8 mouse cellular contexts compared by ENCODE assay signal in the genomic region with DNA sequence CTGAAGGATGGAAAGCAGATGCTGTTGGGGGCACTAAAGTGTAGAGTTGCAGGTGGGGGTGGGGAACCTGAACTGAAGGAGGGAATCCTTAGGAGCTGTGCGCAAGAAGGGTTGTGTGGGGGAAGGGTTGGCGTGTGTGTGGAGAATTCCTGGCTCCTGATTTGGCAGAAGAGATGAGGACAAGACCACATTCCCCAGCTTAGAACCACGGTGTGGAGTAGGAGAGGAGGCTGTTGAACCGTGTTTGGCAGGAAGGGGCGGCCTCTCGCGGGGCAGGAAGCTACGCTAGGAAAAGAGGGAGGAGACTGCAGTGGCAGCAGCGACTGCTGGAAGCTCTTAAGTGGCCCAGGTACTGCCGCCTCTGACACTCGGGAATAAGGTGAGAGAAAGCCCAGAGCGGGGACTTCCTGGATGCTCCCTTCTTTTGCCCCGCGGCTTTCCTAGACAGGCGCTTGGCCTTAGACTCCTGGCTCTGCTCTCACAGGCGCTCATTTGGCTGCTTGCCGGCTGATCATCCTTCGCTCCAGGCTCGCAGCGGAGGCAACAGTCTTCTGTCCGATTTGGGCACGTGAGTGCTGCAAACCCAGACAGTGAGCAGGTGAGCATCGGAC. TPM values are rescaled to one million over a fixed set of nuclear protein-coding genes. Genes with fewer than 3 reads are reported as not detected.
DNase-seq lines count a peak whose midpoint lies in the region; ATAC-seq and TF ChIP-seq lines count a peak whose summit lies in the region.

A gene (plus strand): TSS at position 275 of the 611 bp plus-strand sequence.

- WGBS in forebrain, embryonic 16.5 days: 20% methylated on average over 23 of the region's 23 CpGs
- WGBS in hindbrain, embryonic 11.5 days: 17% methylated on average over 22 of the region's 23 CpGs

- H3K9me3 ChIP-seq in ES-E14 (ENCODE audit: control insufficient read depth, insufficient read depth, low read depth, low read length): no peaks in the 10 kb centered on the region
- no peaks in the 10 kb centered on the region for H3K9me3 ChIP-seq in forebrain, embryonic 16.5 days (ENCODE audit: control insufficient read depth, low read length)
- no peaks in the 10 kb centered on the region for H3K9me3 ChIP-seq in hindbrain, embryonic 11.5 days (ENCODE audit: control insufficient read depth, low read length)

- H3K27ac ChIP-seq in ES-E14 (ENCODE audit: insufficient read depth, low read depth, low read length, poor library complexity, severe bottlenecking): no peak within 1 kb of the TSS
- H3K27ac ChIP-seq in forebrain, embryonic 16.5 days (ENCODE audit: low read length): no peak within 1 kb of the TSS
- H3K27ac ChIP-seq in hindbrain, embryonic 11.5 days (ENCODE audit: low read depth, low read length): no peak within 1 kb of the TSS

- no peaks in the 10 kb centered on the region for H3K27me3 ChIP-seq in forebrain, embryonic 16.5 days (replicated peaks; ENCODE audit: control insufficient read depth, insufficient read depth, low read length)
- H3K27me3 ChIP-seq in hindbrain, embryonic 11.5 days (ENCODE audit: control insufficient read depth, insufficient read depth, low read length): no peaks in the 10 kb centered on the region

- peak; percentile 21 for DNase-seq in ES-E14 (ENCODE audit: low read depth, low spot score)
- peak; percentile 47 for DNase-seq in cerebellum, adult 11 months
- peak; percentile 49 for DNase-seq in hindbrain, embryonic 11.5 days (ENCODE audit: low spot score)
- peak; percentile 13 to 24 for DNase-seq in layer of hippocampus, adult 8-10 months (ENCODE audit: low spot score in 2 of 2)
- peak; percentile 20 to 49 for DNase-seq in lung, adult 18-20 months
- DNase-seq in ovary, adult 18-20 months (ENCODE audit: low spot score): peak; percentile 40
- peak; percentile 35 for DNase-seq in thymus, postnatal 4 days

- in situ Hi-C loops in ES-E14 (cut with MboI; ENCODE audit: low sequenced_read_pairs in 2 of 2, unreplicated experiment in 2 of 2): no loop called here

- peak within 1 kb of the TSS; percentile 68; the same call in 1 of the 2 replicates for H3K9ac ChIP-seq in ES-E14 (ENCODE audit: insufficient read depth, low read depth, low read length, poor library complexity, severe bottlenecking)
- peak within 1 kb of the TSS; percentile 60 for H3K9ac ChIP-seq in forebrain, embryonic 16.5 days (replicated peaks; ENCODE audit: low read depth, low read length)
- peak within 1 kb of the TSS; percentile 46; the same call in 1 of the 2 replicates for H3K9ac ChIP-seq in hindbrain, embryonic 11.5 days (ENCODE audit: low read depth, low read length)

- no peaks in the 10 kb centered on the region for H3K36me3 ChIP-seq in ES-E14 (ENCODE audit: control insufficient read depth, insufficient read depth, low read length, poor library complexity, severe bottlenecking)
- H3K36me3 ChIP-seq in forebrain, embryonic 16.5 days (ENCODE audit: control insufficient read depth, insufficient read depth): no peaks in the 10 kb centered on the region
- H3K36me3 ChIP-seq in hindbrain, embryonic 11.5 days (ENCODE audit: control insufficient read depth, insufficient read depth, low read length): no peaks in the 10 kb centered on the region

- H3K4me1 ChIP-seq in ES-E14 (ENCODE audit: control insufficient read depth in 2 of 2, insufficient read depth in 2 of 2, low read length in 2 of 2, poor library complexity in 1 of 2): no peaks in the 10 kb centered on the region
- H3K4me1 ChIP-seq in forebrain, embryonic 16.5 days (replicated peaks; ENCODE audit: control insufficient read depth, insufficient read depth, low read length): no peaks in the 10 kb centered on the region
- H3K4me1 ChIP-seq in hindbrain, embryonic 11.5 days (replicated peaks; ENCODE audit: control insufficient read depth, insufficient read depth, low read length): no peaks in the 10 kb centered on the region

- peak within 1 kb of the TSS; percentile 66 to 71 for H3K4me3 ChIP-seq in ES-E14 (ENCODE audit: insufficient read depth in 1 of 2, low read depth in 1 of 2, low read length in 2 of 2, poor library complexity in 1 of 2, severe bottlenecking in 1 of 2)
- H3K4me3 ChIP-seq in forebrain, embryonic 16.5 days (replicated peaks; ENCODE audit: low read length): peak within 1 kb of the TSS; percentile 57
- H3K4me3 ChIP-seq in hindbrain, embryonic 11.5 days (ENCODE audit: low read depth, low read length): peak within 1 kb of the TSS; percentile 38

- peak; percentile 96 for ATAC-seq in forebrain, embryonic 16.5 days
- ATAC-seq in hindbrain, embryonic 11.5 days (ENCODE audit: low FRiP score): peak; percentile 93

- peak within 1 kb of the TSS; percentile 50 for H3K4me2 ChIP-seq in forebrain, embryonic 16.5 days (ENCODE audit: low read length)
- peak within 1 kb of the TSS; percentile 50 for H3K4me2 ChIP-seq in hindbrain, embryonic 11.5 days (replicated peaks; ENCODE audit: low read depth, low read length)

TF ChIP-seq in ES-E14, 5 proteins besides CTCF, POLR2A, EP300 and RAD21:
- TF ChIP-seq CHD2 (IDR thresholded peaks at IDR 0.05; ENCODE audit: low read depth, low read length) (no peak), HCFC1 (IDR thresholded peaks at IDR 0.05; ENCODE audit: borderline replicate concordance, insufficient read depth, low read length) (no peak), ZC3H11A (IDR thresholded peaks at IDR 0.05; ENCODE audit: borderline replicate concordance, low read depth, low read length) (no peak), MAFK (IDR thresholded peaks at IDR 0.05; ENCODE audit: insufficient read depth, low read depth, low read length) (no peak), ZNF384 (IDR thresholded peaks at IDR 0.05; ENCODE audit: low read depth, low read length) (no peak)

RNA-seq across cellular contexts. Expression of the gene that starts here (rescaled TPM):
- 3.1 and 4.4 TPM in 2 replicates for total RNA-seq in ES-E14 (2012; rRNA removed)
- 23.0 and 24.9 TPM in 2 replicates for polyA plus RNA-seq in forebrain, embryonic 16.5 days (2015; fragmentation: Nextera tagmentation; extraction: Ambion mirVana)
- polyA plus RNA-seq in hindbrain, embryonic 11.5 days (2014; fragmentation: Nextera tagmentation; extraction: Ambion mirVana): 16.2 and 19.1 TPM in 2 replicates
- total RNA-seq in layer of hippocampus, adult 8-10 months (2022): 10 to 100 TPM in 1 of 4 experiments, 1 to 10 TPM in 3; 8.5 to 11.2 (median 8.7) TPM
